Mouse (Mus musculus) CH12F3 (cell line): ENCODE measurements around the gene H2-Eb2.

Experiments
- in situ Hi-C: fragments of 300-500 bp; cut with MboI; formaldehyde crosslinking; loops from 2 replicates; pipeline ENCODE4 v1.14.3; 2020; ENCODE audit warnings: low sequenced_read_pairs

The H2-Eb2 gene

GRCm38 (mm10) chr17:34349429-34349828 lies 24.0 kb downstream of the H2-Eb2 start:
- in situ Hi-C loops = no loop called here

DNA sequence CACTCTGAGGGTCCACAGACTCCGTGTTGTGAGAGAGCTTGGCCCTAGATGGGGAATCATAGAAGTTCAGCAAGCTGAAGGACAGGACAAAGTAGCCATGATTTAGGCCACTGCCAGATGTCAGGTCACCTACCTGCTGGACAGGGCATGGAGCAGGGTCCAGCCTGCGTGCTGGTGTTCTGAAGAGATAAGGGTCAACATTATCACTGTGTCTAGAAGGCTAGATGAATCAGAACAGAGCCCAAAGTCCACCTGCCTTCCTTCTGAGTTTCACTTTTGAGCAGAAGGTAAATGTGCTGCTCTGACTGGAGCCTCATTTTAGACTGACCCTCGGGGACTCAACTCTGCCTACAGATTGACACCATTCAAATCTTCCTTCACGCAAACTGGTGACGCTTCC lies 29.1 kb downstream of the H2-Eb2 start, which contains the start of gene Btnl2:
TSS of gene Btnl2 (plus strand) at position 284 of the 400 bp plus-strand sequence.
- in situ Hi-C loops = no loop called here

DNA sequence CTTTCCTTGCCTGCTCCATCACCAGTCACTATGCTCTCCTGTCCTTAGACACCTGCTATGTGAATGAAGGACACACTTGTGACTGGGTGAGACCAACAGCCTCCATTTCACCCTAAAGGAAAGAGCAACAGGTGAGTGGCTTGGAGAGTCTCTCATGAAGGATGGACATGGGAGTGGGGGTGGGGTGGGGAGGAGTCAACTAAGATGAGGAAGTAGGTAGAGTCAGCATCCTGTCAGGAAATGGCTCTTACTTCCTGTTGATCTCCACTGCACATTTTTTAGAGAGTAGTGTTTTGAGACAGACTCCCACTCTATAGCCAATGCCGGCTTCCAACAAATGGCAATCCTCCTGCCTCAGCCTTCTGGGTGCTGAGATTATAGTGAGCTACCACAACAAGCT lies 29.5 kb downstream of the H2-Eb2 start:
- in situ Hi-C loops = no loop called here

DNA sequence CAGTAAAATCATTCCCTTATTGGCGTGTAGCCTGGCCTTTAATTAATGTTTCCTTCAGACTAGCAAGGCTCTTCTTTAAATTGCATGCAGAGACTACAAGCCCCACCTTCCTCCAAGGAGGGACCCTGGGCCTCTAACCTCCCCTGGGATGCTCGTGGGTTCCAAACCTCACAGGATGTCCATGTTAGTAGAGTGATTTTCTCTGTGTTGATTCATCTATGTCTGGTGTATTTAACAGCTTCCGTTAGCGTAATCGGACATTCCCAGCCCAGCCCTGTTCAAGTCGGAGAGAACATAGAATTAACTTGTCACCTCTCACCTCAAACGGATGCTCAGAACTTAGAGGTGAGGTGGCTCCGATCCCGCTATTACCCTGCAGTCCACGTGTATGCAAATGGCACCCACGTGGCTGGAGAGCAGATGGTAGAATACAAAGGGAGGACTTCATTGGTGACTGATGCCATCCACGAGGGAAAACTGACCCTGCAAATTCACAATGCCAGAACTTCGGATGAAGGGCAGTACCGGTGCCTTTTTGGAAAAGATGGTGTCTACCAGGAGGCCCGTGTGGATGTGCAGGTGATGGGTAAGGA lies 37.6 kb downstream of the H2-Eb2 start:
- in situ Hi-C loops = no loop called here

GRCm38 (mm10) chr17:34363676-34364310 lies 38.3 kb downstream of the H2-Eb2 start:
- in situ Hi-C loops = no loop called here

GRCm38 (mm10) chr17:34365031-34365430 lies 39.6 kb downstream of the H2-Eb2 start:
- in situ Hi-C loops = no loop called here

DNA sequence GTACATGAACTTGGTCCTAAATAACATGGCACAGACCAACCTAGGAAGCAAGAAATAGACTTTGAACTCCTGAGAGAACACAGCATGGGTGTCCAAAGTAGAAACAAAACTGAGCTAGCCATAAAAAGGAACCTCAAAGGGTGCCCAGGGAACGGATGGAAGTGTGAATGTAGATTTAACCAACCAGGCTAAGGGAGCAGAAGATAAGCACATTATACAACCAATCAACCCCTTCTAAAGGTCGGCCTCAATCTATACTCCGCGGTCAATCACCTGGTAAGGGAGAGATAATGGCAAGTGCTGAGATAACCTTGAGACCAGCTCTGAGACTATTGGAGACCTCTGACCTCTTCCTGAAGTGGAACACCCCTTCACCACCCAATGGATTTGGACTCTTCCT lies 45.1 kb downstream of the H2-Eb2 start:
- in situ Hi-C loops = no loop called here

GRCm38 (mm10) chr17:34373055-34373709 lies 47.7 kb downstream of the H2-Eb2 start:
- in situ Hi-C loops = no loop called here

DNA sequence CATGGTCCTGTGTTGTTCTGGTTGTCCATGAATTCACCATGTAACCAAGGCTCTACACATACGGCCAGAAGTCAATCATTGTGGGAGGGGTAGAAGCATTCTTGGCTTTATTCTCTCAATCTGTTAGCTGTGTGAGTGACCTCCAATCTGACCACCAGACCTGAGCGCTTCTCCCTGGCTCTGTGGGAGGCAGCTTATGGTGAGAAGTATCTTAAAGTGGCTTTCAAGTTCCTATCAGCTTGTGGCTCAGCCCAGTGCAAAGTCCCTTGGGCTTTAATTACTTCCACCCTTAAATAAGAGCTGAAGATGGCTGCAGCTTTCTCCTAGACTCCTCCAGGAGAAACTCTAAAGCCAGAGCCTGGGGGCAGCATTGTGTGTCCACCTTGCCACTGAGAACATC lies 51.4 kb downstream of the H2-Eb2 start, which contains the start of gene Btnl1:
TSS of gene Btnl1 (plus strand) at position 286 of the 400 bp plus-strand sequence.
- in situ Hi-C loops = no loop called here

GRCm38 (mm10) chr17:34377450-34378209 lies 52.2 kb downstream of the H2-Eb2 start:
- in situ Hi-C loops = no loop called here

DNA sequence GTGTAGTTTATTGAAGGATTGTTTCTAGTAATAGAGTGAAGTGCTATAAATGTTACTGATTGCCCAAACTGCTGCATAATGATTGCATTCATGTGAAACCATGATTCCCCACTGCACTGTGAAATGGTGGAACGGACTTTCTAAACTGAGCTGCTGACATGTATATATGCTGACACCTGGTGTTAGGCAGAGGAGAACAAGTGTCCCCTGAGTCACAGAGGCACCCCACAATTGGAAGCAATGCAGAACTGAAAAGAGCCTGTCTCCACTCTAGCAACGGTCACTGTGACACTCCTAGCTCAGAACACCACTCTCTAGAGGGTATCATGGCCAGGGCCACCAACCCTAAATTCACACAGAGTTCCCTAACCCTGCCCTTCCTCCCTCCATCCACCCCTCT lies 53.3 kb downstream of the H2-Eb2 start:
- in situ Hi-C loops = no loop called here

GRCm38 (mm10) chr17:34379451-34379850 lies 54.0 kb downstream of the H2-Eb2 start:
- in situ Hi-C loops = no loop called here

DNA sequence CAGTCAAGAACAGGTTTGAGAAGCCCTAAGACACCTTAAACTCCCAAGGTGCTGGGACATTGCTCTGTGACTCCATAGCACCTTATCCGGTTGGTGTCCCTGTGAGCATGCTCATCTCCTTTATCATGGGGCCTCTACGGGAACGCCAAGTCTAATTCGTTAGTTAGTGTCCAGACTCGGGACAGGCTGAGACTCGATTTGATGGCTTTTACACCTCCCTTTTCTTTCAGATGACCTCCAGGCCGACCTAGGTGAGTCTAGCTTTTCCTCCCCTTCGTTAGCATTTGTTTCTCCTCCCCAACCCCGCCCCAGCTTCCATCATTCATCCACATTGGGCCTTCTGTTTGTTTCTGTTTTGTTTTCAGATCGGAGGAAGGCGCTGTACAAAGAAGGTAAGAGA lies 56.4 kb downstream of the H2-Eb2 start:
- in situ Hi-C loops = no loop called here

DNA sequence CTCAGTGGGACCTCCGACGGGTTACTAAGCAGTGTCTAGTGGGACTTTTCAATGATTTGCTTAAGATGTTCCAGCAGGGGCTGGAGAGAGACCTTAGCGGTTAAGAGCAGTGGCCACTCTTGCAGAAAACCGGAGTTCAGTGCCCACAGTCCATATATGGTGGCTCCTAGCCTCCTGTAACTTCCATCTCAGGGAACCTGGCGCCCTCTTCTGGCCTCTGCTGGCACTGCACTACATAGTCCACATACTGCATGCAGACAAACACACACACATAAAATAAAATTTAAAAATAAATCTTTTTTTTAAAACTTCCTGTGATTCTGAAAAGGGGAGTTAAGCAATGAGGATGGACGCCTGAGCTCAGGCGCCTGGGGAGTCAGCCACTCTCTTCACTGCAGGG lies 57.7 kb downstream of the H2-Eb2 start:
- in situ Hi-C loops = no loop called here

GRCm38 (mm10) chr17:34384699-34385098 lies 59.2 kb downstream of the H2-Eb2 start:
- in situ Hi-C loops = no loop called here

DNA sequence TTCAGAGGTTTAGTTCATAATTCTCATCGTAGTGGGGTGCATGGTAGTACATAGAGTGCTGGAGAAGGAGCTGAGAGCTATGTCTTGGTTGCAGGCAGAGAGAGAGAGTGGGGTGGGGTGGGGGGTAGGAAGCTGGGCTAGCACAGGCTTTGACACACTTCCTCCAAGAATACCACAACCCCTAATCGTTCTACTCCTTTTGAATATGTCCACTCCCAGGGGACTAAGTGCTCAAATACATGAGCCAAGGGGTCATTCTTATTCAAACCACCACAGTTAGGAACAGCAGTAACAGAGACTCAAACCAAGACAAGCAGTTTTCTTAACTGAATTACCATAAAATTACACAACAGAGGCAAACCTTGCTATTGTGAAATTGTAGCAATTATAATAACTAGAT lies 61.2 kb downstream of the H2-Eb2 start:
- in situ Hi-C loops = no loop called here

GRCm38 (mm10) chr17:34388513-34388912 lies 63.0 kb downstream of the H2-Eb2 start:
- in situ Hi-C loops = no loop called here
